Comparison of ENCODE assay signal across 8 mouse cellular contexts in the genomic region with DNA sequence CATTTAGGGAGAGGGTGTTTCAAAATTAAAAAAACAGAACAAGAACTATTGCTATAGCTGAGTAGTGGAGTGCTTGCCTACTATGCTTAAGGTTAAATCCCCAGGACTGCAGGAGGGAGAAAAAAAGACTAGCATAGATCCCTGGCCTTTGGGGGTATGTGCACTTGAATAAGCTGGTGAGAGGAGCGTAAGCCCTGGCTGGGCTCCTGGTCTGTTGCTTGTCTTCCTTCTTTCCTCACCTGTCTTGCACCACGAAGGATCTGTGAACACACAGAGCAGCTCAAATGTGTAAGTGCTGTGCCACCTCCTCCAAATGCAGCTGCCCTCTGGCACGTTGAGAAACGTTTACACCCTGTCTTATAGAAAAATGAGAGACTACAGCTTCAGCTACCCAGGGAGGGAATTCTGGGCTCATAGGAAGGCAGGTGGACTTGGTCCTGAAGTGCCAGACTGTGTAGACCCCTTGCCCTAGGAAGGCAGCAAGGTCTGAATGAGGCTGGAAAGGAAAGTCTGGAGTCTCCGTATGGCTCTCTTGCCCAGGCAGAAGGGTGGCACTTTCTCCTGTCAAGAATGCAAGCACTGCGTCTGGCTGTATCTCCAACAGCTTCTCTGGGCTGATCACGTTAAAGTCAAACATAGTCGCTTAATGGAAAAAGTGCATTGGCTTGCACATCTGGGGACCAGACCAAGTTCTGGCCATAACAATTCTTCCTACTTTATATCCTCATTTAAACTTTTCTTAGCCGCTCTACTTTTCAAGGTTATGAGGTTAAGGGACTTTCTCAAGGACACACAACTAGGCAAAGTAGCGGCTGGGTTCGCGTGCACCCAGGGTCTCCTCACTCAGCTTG. TPM values are rescaled to one million over a fixed set of nuclear protein-coding genes. Genes with fewer than 3 reads are reported as not detected.
DNase-seq lines count a peak whose midpoint lies in the region; ATAC-seq and TF ChIP-seq lines count a peak whose summit lies in the region.

No protein-coding gene starts in this region.

- TF ChIP-seq EP300 in stomach, postnatal 0 days (optimal IDR thresholded peaks at IDR 0.05), result no peak

- peak; percentile 7 for DNase-seq in cerebellum, adult 11 months
- no peak for DNase-seq in cerebellum, adult 11-12 months
- DNase-seq in right cerebral cortex, adult 2 months (ENCODE audit: low spot score in 2 of 2), result peak; percentile 21 to 23
- no peak for DNase-seq in right cerebral cortex, postnatal 25 days
- DNase-seq in stomach, postnatal 0 days (ENCODE audit: low spot score), result peak; percentile 14
- no peak for DNase-seq in left cerebral cortex, postnatal 4 days

- 13% methylated on average over 12 of the region's 12 CpGs for WGBS in heart, embryonic 15.5 days
- WGBS in liver, embryonic 12.5 days (ENCODE audit: insufficient replicate concordance), result 28% methylated on average over 12 of the region's 12 CpGs
- WGBS in stomach, postnatal 0 days, result 17% methylated on average over 12 of the region's 12 CpGs

- peak overlapping the region; percentile 81 for H3K4me2 ChIP-seq in heart, embryonic 15.5 days
- peak overlapping the region; percentile 91 for H3K4me2 ChIP-seq in liver, embryonic 12.5 days
- H3K4me2 ChIP-seq in stomach, postnatal 0 days (replicated peaks; ENCODE audit: low read depth), result peak overlapping the region; percentile 80

- H3K4me1 ChIP-seq in heart, embryonic 15.5 days (replicated peaks), result peaks cover 19% of the 10 kb centered on the region
- H3K4me1 ChIP-seq in liver, embryonic 12.5 days, result peaks cover 30% of the 10 kb centered on the region
- H3K4me1 ChIP-seq in stomach, postnatal 0 days (replicated peaks; ENCODE audit: control insufficient read depth, insufficient read depth), result no peaks in the 10 kb centered on the region

- no peaks in the 10 kb centered on the region for H3K27me3 ChIP-seq in heart, embryonic 15.5 days
- 0 out of 2 replicates have a peak, but pooled peaks cover 4% of the 10 kb centered on the region for H3K27me3 ChIP-seq in liver, embryonic 12.5 days (replicated peaks)
- H3K27me3 ChIP-seq in stomach, postnatal 0 days (ENCODE audit: control insufficient read depth, insufficient read depth, low read length), result no peaks in the 10 kb centered on the region

- peak overlapping the region; percentile 95 for H3K4me3 ChIP-seq in heart, embryonic 15.5 days
- peak overlapping the region; percentile 96 for H3K4me3 ChIP-seq in liver, embryonic 12.5 days
- peak overlapping the region; percentile 98 for H3K4me3 ChIP-seq in stomach, postnatal 0 days (ENCODE audit: low read depth, low read length)

- no peaks in the 10 kb centered on the region for H3K36me3 ChIP-seq in heart, embryonic 15.5 days
- H3K36me3 ChIP-seq in liver, embryonic 12.5 days, result no peaks in the 10 kb centered on the region
- no peaks in the 10 kb centered on the region for H3K36me3 ChIP-seq in stomach, postnatal 0 days (ENCODE audit: control insufficient read depth, insufficient read depth, low read length)

- H3K27ac ChIP-seq in heart, embryonic 15.5 days, result peak overlapping the region; percentile 88
- H3K27ac ChIP-seq in liver, embryonic 12.5 days, result peak overlapping the region; percentile 82; the same call in 1 of the 2 replicates
- peak overlapping the region; percentile 40 for H3K27ac ChIP-seq in stomach, postnatal 0 days (replicated peaks)

- no peak for TF ChIP-seq CTCF in stomach, postnatal 0 days (IDR thresholded peaks at IDR 0.05; ENCODE audit: low read depth)

- no peaks in the 10 kb centered on the region for H3K9me3 ChIP-seq in heart, embryonic 15.5 days (replicated peaks)
- H3K9me3 ChIP-seq in liver, embryonic 12.5 days (replicated peaks), result no peaks in the 10 kb centered on the region
- H3K9me3 ChIP-seq in stomach, postnatal 0 days (ENCODE audit: control insufficient read depth, low read length), result no peaks in the 10 kb centered on the region

- intact Hi-C loops in left cerebral cortex, postnatal 4 days (cut with DNase I), result no loop called here

- ATAC-seq in heart, embryonic 15.5 days (replicated peaks; ENCODE audit: insufficient number of reproducible peaks, insufficient read depth, low FRiP score, low read depth), result no peak
- ATAC-seq in liver, embryonic 12.5 days, result no peak; the same call in 1 of the 2 replicates
- ATAC-seq in stomach, postnatal 0 days (ENCODE audit: low FRiP score, low TSS enrichment), result 0 out of 2 replicates have a peak, but pooled peaks have one; percentile 4

- peak overlapping the region; percentile 48; the same call in 1 of the 2 replicates for H3K9ac ChIP-seq in heart, embryonic 15.5 days
- peak overlapping the region; percentile 97 for H3K9ac ChIP-seq in liver, embryonic 12.5 days
- H3K9ac ChIP-seq in stomach, postnatal 0 days (ENCODE audit: low read length), result peak overlapping the region; percentile 87

RNA-seq across cellular contexts. Expression of a gene that starts 0.7 kb away (rescaled TPM):
- polyA plus RNA-seq in heart, embryonic 15.5 days (2015; fragmentation: Nextera tagmentation; extraction: Ambion mirVana), result 26.4 and 29.1 TPM in 2 replicates
- polyA plus RNA-seq in liver, embryonic 12.5 days (2016; fragmentation: Nextera tagmentation; extraction: Ambion mirVana), result 21.1 and 23.0 TPM in 2 replicates
- 15.1 and 17.5 TPM in 2 replicates for polyA plus RNA-seq in stomach, postnatal 0 days (2015; fragmentation: Nextera tagmentation; extraction: Ambion mirVana)
- 100 to 1,000 TPM; 126 TPM for total RNA-seq in left cerebral cortex, postnatal 4 days (2021)

RNA-seq across cellular contexts. Expression of a gene that starts 31.5 kb away (rescaled TPM):
- polyA plus RNA-seq in heart, embryonic 15.5 days (2015; fragmentation: Nextera tagmentation; extraction: Ambion mirVana), result 0.45 and 0.60 TPM in 2 replicates
- 0.26 and 0.41 TPM in 2 replicates for polyA plus RNA-seq in liver, embryonic 12.5 days (2016; fragmentation: Nextera tagmentation; extraction: Ambion mirVana)
- polyA plus RNA-seq in stomach, postnatal 0 days (2015; fragmentation: Nextera tagmentation; extraction: Ambion mirVana), result 0.57 and 0.63 TPM in 2 replicates
- total RNA-seq in left cerebral cortex, postnatal 4 days (2021), result not detected

Comparison
In these comparisons a context has a peak if more than half of its experiments do, and no peak if none do; other contexts are left out.
1. DNase-seq: peak in cerebellum, adult 11 months (single experiment), right cerebral cortex, adult 2 months (2 of 2) and stomach, postnatal 0 days (single experiment); none in cerebellum, adult 11-12 months (single experiment), right cerebral cortex, postnatal 25 days (single experiment) and left cerebral cortex, postnatal 4 days (single experiment).
2. Peak in every context shown above with its lines, with median percentiles within 50 percentile points of each other: H3K27ac ChIP-seq, H3K4me2 ChIP-seq, H3K4me3 ChIP-seq and H3K9ac ChIP-seq.